Mouse (Mus musculus) heart, postnatal 0 days (tissue): ENCODE data around the gene Slc18a3.

Experiments used
- CTCF ChIP-seq: IDR thresholded peaks from 2 replicates; pipeline ENCODE4 v1.5.1; 2016; ENCODE audit warnings: antibody characterized with exemption, control low read depth, low read depth
- EP300 ChIP-seq: IDR thresholded peaks from 2 replicates; pipeline ENCODE4 v1.6.1; 2016; ENCODE audit warnings: antibody characterized with exemption, low read depth

DNA sequence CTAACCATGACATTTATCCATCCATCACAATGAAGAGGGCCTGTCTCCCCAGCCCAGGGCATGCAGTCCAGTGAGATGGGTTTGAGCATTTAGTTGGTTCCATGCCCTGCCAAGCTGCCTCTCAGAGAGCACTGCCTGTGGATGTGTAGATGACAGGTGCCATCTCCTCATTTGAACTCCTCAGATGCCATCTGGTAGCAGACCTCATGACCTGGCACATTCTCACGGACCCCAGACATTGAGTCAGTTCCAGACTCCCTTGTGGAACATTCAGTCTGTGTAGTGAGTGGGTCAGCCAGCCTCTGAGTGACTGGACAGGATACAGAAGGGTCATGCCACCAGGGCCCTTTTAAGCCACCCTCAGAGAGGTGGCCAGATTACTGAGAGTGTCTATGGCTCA, 12.9 kb upstream of the Slc18a3 start:
- TF ChIP-seq CTCF = no peak
- TF ChIP-seq EP300 = no peak
